Mouse (Mus musculus) heart, embryonic 14.5 days (tissue): ENCODE results near the gene Pcgf1. TPM values are rescaled to one million over a fixed set of nuclear protein-coding genes. Genes with fewer than 3 reads are reported as not detected.

Source experiments
- ATAC-seq: fragments of 200-750 bp; cut with Nextera tagmentation; 2 replicates; pipeline ENCODE4 v1.8.0; 2017; ENCODE audit warnings: low read depth, moderate TSS enrichment; ENCODE audit not compliant: insufficient number of reproducible peaks, insufficient read depth, low FRiP score
- H3K27ac ChIP-seq, 2 experiments: fragments of 200-500 bp in 1 of 2; fragments of 300-500 bp in 1 of 2; sonication (generic) in 1 of 2; replicated peaks in 1 of 2; 2 replicates each; pipeline ENCODE4 v1.5.1; 2012 to 2014; ENCODE audit warnings: low read depth in 2 of 2, low read length in 2 of 2, control low read depth in 1 of 2, mild to moderate bottlenecking in 1 of 2, mixed read lengths in 1 of 2; ENCODE audit not compliant: control insufficient read depth in 1 of 2, insufficient read depth in 1 of 2
- H3K27me3 ChIP-seq: fragments of 300-500 bp; sonication (generic); 2 replicates; pipeline ENCODE4 v1.6.1; 2014; ENCODE audit warnings: mild to moderate bottlenecking, low read length, control low read depth; ENCODE audit not compliant: control insufficient read depth, insufficient read depth
- H3K36me3 ChIP-seq: fragments of 300-500 bp; sonication (generic); 2 replicates; pipeline ENCODE4 v1.6.1; 2014; ENCODE audit warnings: mild to moderate bottlenecking, control low read depth, low read length, mixed read lengths; ENCODE audit not compliant: control insufficient read depth, insufficient read depth
- H3K4me1 ChIP-seq, 2 experiments: fragments of 200-500 bp in 1 of 2; fragments of 300-500 bp in 1 of 2; sonication (generic) in 1 of 2; 2 replicates each; pipeline ENCODE4 v1.6.1; 2012 to 2014; ENCODE audit warnings: low read length in 2 of 2, control low read depth in 1 of 2, mixed read lengths in 1 of 2; ENCODE audit not compliant: control insufficient read depth in 2 of 2, insufficient read depth in 2 of 2
- H3K4me2 ChIP-seq: fragments of 300-500 bp; sonication (generic); 2 replicates; pipeline ENCODE4 v1.6.1; 2014; ENCODE audit warnings: mild to moderate bottlenecking, low read length
- H3K4me3 ChIP-seq, 2 experiments: fragments of 200-500 bp in 1 of 2; fragments of 300-500 bp in 1 of 2; sonication (generic) in 1 of 2; 2 replicates each; pipeline ENCODE4 v1.5.1; 2012 to 2014; ENCODE audit warnings: low read length in 2 of 2, mild to moderate bottlenecking in 2 of 2, control low read depth in 1 of 2, low read depth in 1 of 2, moderate library complexity in 1 of 2; ENCODE audit not compliant: control insufficient read depth in 1 of 2, insufficient read depth in 1 of 2
- H3K9ac ChIP-seq: fragments of 300-500 bp; sonication (generic); 2 replicates; pipeline ENCODE4 v1.6.1; 2014; ENCODE audit warnings: mild to moderate bottlenecking, low read length
- H3K9me3 ChIP-seq: fragments of 300-500 bp; sonication (generic); 2 replicates; pipeline ENCODE4 v1.6.1; 2016; ENCODE audit warnings: low read length, control low read depth; ENCODE audit not compliant: control insufficient read depth
- WGBS: fragments of 180-500 bp; shearing (Covaris S2); extraction: QIAGEN DNeasy Blood & Tissue Kit; methylation state at CpG from one replicate; pipeline ENCODE4 v1.1.7; 2014; 5-methylcytosine and 5-hydroxymethylcytosine counted together
- polyA plus RNA-seq: library from polyadenylated mRNA; unstranded; fragments of >200 nt; fragmentation: Nextera tagmentation; extraction: Ambion mirVana; gene quantifications from 2 replicates; pipeline ENCODE4 v1.2.1, GENCODE M21; 2014

Pcgf1 gene
- polyA plus RNA-seq, 1 experiment from 2014 or later = 16.8 TPM

DNA sequence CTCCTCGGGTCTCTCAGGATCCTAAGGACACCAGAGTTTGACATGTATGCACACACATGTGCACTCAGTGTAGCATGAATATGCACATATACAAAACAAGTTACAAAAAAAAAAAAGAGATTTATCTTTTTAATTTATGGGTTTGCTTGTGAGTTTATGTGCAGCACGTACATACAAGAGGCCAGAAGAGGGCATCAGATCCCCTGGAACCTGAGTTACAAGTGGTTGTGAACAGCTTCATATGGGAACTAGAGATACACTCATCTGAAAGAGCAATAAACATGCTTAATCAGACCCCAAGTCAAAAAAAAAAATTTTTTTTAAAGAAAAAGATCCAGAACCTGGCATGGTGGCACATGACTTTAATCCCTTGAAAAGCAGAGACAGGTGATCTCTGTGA, 2.7 kb upstream of the Pcgf1 start:
- H3K9me3 ChIP-seq = no peaks in the 10 kb centered on the region
- H3K4me1 ChIP-seq = peaks cover 4 to 18% of the 10 kb centered on the region in 2 experiments; a peak in 3 of 4 replicates
- no peak overlapping the region for H3K27ac ChIP-seq
- H3K27me3 ChIP-seq = peaks cover 71% of the 10 kb centered on the region
- no peak for ATAC-seq
- peaks cover 1% of the 10 kb centered on the region; the same call in 1 of the 2 replicates for H3K36me3 ChIP-seq
- H3K4me2 ChIP-seq = no peak overlapping the region
- WGBS = 11% methylated on average over 2 of the region's 2 CpGs
- H3K9ac ChIP-seq = no peak overlapping the region
- no peak overlapping the region for H3K4me3 ChIP-seq

DNA sequence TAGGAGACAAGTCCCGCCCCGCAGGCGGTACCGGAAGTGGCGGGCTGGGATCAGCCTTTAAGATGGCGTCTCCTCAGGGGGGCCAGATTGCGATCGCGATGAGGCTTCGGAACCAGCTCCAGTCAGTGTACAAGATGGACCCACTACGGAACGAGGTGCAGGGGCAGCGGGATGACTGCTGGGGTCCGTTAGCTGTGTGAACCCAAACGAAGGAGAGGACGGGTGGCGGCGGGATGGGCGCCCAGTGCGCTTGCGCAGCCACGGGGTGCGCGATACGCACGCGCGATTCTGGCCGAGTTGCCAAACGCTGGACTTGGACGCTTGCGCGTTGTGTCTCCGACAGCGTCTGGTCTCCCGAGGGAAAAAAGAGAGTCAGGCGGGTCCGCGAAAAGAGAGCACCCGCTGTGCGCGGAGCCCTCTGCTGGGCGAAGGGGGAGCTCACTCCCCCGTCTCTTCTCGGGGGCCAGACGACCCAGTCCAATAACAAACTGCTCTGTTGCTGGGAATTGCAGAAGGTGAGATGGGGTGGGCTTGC, 722 bp downstream of the Pcgf1 start:
- Histone ChIP-seq H3K4me3 (peak overlapping the region; percentile 78 to 91), H3K27me3 (peaks cover 54% of the 10 kb centered on the region), H3K4me1 (peaks cover 4 to 8% of the 10 kb centered on the region in 2 experiments; a peak in 3 of 4 replicates), H3K4me2 (peak overlapping the region; percentile 100), H3K9ac (peak overlapping the region; percentile 85), H3K9me3 (no peaks in the 10 kb centered on the region), H3K27ac (peak overlapping the region; percentile 71 to 82), H3K36me3 (peaks cover 19% of the 10 kb centered on the region)
- under 1% methylated on average over 46 of the region's 46 CpGs for WGBS
- ATAC-seq = peak; percentile 92

DNA sequence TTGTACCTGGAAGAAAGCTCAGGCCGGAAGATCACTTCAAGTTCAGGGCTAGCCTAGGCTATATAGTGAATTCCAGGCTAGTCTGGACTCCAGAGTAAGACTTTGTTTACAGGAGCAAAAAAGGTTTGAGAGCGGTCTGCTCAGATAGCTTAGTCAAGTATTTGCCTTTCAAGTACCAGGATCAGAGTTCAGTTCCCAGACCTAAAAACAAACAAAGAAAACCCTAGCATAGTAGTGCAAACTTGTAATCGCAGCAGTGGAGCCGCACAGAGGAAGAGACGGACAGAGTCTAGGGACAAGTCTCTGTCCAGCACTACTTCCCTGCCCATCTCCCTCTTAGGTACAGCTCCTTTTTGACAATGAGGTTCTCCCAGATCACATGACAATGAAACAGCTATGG, 2.5 kb downstream of the Pcgf1 start:
- peaks cover 19% of the 10 kb centered on the region for H3K36me3 ChIP-seq
- no peak overlapping the region for H3K4me2 ChIP-seq
- no peaks in the 10 kb centered on the region for H3K9me3 ChIP-seq
- no peak overlapping the region for H3K9ac ChIP-seq
- peaks cover 54% of the 10 kb centered on the region for H3K27me3 ChIP-seq
- H3K4me3 ChIP-seq = no peak overlapping the region
- peaks cover 4 to 8% of the 10 kb centered on the region in 2 experiments; a peak in 3 of 4 replicates for H3K4me1 ChIP-seq
- no peak for ATAC-seq
- no peak overlapping the region for H3K27ac ChIP-seq
- WGBS = 96% methylated on average over 5 of the region's 5 CpGs

DNA sequence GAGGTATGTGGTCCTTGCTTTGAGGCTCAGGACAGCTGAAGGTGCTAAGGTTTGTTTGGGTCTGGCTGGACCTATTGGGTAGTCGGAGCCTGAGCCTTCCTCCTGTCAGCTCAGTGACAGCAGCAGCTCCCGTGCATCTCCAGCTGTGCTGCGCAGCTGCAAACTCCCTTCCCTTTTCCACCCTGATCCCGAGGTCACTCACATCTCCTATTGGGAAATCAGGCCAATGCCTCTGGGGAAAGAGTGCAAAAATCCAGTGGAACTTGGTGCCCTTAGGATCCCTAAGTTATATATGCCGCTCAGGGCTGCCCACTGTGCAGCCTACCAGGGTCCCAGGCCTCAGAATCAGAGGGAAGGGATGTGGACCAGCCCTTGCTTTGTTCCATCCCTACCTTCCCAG, 5.8 kb downstream of the Pcgf1 start:
- no peak for ATAC-seq
- Histone ChIP-seq H3K27me3 (peaks cover 63% of the 10 kb centered on the region), H3K4me2 (no peak overlapping the region), H3K27ac (no peak overlapping the region), H3K4me3 (no peak overlapping the region), H3K4me1 (peaks cover 9 to 26% of the 10 kb centered on the region in 2 experiments; a peak in 3 of 4 replicates), H3K9ac (no peak overlapping the region), H3K36me3 (peaks cover 19% of the 10 kb centered on the region), H3K9me3 (no peaks in the 10 kb centered on the region)
- WGBS = 14% methylated on average over 5 of the region's 5 CpGs

DNA sequence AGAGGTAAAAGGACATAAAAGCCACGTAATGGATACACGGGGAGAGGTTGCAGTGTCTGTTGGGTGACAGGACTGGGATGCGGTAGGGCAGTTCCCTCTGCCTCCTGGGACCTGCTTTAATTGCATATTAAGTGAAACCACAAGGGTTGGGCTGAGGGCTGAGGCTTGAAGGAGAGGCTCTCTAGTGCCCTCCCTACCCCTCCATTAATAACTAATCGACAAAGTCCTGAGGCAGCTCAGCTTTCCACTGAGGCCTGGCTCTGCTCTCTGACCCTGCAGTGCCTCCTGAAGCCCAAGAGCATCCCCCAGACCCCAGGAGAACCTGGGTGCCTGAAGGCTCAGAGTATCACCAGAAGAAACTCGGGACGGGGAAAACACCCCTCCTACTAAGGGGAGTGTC, 6.8 kb downstream of the Pcgf1 start:
- Histone ChIP-seq H3K4me3 (no peak overlapping the region), H3K9ac (no peak overlapping the region), H3K27ac (no peak overlapping the region), H3K36me3 (peaks cover 19% of the 10 kb centered on the region), H3K4me2 (no peak overlapping the region), H3K4me1 (peaks cover 5 to 18% of the 10 kb centered on the region in 2 experiments; a peak in 3 of 4 replicates), H3K27me3 (peaks cover 71% of the 10 kb centered on the region), H3K9me3 (no peaks in the 10 kb centered on the region)
- WGBS = 6% methylated on average over 6 of the region's 6 CpGs
- ATAC-seq = no peak

DNA sequence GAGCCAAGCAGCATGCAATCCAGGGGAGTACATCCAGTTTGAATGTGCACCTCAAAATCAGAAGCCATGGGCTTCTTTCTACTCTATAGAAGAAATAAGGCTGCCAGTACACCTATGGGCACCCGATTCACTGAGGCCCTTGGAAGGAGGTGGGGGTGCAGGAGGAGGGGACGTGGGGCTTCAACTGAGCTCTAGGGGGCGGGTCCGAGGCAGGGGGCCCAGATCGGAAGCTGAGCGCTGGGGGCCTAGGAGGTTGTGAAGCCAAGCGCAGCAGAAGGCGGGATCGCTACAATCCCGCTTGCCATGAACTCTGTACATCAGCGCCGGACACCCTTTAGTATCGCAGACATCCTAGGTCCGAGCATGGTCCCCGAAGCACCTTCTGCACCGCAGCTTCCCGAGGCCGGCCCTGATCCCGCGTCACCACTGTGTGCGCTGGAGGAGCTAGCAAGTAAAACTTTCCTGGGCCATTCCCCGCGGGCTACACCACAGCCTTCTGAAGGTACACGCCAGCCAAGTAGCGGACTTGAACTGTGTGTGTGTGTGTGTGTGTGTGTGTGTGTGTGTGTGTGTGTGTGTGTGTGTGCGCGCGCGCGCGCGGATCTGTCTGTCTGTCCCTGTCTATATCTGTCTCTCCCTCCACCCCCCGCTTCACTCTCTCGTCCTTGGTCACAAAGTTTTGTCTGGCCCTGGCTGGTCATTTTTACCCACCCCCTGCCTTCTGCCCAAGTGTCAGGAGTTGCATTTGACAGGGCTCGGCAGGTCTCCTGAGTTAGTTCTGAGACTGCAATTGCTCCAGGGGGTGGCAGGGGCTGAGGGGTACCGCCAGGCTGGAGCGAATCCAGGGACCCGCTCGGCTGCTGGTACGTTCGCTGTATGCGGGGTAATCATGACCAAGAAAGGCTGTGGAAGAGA, 8.7 kb downstream of the Pcgf1 start, which contains the start of gene Lbx2:
Lbx2 (plus strand) TSS at position 247 of the 915 bp plus-strand sequence.
- Histone ChIP-seq H3K27ac (no peak within 1 kb of the TSS), H3K9ac (peak within 1 kb of the TSS; percentile 44; the same call in 1 of the 2 replicates), H3K4me1 (peaks cover 5 to 18% of the 10 kb centered on the region in 2 experiments; a peak in 3 of 4 replicates), H3K4me3 (peak within 1 kb of the TSS; percentile 26 to 28), H3K27me3 (peaks cover 88% of the 10 kb centered on the region), H3K36me3 (peaks cover 8% of the 10 kb centered on the region; the same call in 1 of the 2 replicates), H3K9me3 (no peaks in the 10 kb centered on the region), H3K4me2 (peak within 1 kb of the TSS; percentile 57)
- ATAC-seq = no peak
- 2% methylated on average over 42 of the region's 42 CpGs for WGBS

DNA sequence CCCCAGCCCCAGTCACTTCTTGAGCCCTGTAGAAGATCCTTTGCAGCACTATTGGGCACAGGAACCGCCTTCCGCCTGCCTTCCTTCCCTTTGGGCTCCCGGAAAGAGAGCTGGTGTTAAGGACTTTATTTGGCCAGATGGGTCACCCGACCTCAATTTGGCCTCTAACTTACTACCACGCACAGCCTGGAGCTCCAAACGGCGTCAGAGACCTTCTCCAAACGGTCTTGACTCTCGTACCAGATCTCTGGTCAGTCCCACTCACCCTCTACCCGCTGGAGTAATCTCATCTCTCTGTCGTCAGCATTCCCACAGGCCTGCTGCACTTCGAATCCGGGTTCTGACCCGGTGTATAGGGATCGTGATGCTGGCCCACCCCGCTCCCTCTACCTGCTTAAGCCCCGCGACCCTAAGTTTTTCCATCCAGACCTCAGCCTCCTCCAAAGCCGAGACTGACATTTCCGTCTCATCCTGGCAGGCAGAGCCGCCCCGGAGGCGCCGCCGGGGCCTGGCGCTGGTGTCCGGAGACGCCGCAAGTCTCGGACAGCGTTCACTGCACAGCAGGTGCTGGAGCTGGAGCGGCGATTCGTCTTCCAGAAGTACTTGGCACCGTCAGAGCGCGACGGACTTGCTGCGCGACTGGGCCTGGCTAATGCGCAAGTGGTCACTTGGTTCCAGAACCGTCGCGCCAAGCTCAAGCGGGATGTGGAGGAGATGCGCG, 9.7 kb downstream of the Pcgf1 start:
- peaks cover 85% of the 10 kb centered on the region for H3K27me3 ChIP-seq
- peaks cover 5 to 18% of the 10 kb centered on the region in 2 experiments; a peak in 3 of 4 replicates for H3K4me1 ChIP-seq
- ATAC-seq = no peak
- H3K9me3 ChIP-seq = no peaks in the 10 kb centered on the region
- H3K4me2 ChIP-seq = peak overlapping the region; percentile 57
- H3K36me3 ChIP-seq = peaks cover 3% of the 10 kb centered on the region; the same call in 1 of the 2 replicates
- H3K27ac ChIP-seq = no peak overlapping the region
- peak overlapping the region; percentile 5; the same call in 1 of the 2 replicates for H3K9ac ChIP-seq
- WGBS = 2% methylated on average over 47 of the region's 47 CpGs
- peak overlapping the region; percentile 26 to 28 for H3K4me3 ChIP-seq
